Mouse (Mus musculus) liver, embryonic 13.5 days (tissue): ENCODE data around the gene Nfic. TPM values are rescaled to one million over a fixed set of nuclear protein-coding genes. Genes with fewer than 3 reads are reported as not detected.
"Not testable (repeated sequence)": the region's sequence is repeated elsewhere in the genome, so short reads cannot be mapped to it uniquely, and the experiment has no call there.

Experiments used
- ATAC-seq: fragments of 200-750 bp; cut with Nextera tagmentation; 2 replicates; pipeline ENCODE4 v1.8.0; 2017; ENCODE audit warnings: low read depth, mild to moderate bottlenecking, moderate number of reproducible peaks, moderate library complexity
- DNase-seq: peaks from one replicate; pipeline ENCODE4 v3.0.0; 2022
- H3K27ac ChIP-seq: fragments of 300-500 bp; sonication (generic); 2 replicates; pipeline ENCODE4 v1.5.1; 2015; ENCODE audit warnings: moderate library complexity, mild to moderate bottlenecking, inconsistent platforms
- H3K27me3 ChIP-seq: fragments of 300-500 bp; sonication (generic); 2 replicates; pipeline ENCODE4 v1.6.1; 2015; ENCODE audit warnings: mild to moderate bottlenecking, inconsistent platforms
- H3K36me3 ChIP-seq: fragments of 300-500 bp; sonication (generic); 2 replicates; pipeline ENCODE4 v1.6.1; 2015; ENCODE audit warnings: mild to moderate bottlenecking, inconsistent platforms
- H3K4me1 ChIP-seq: fragments of 300-500 bp; sonication (generic); replicated peaks from 2 replicates; pipeline ENCODE4 v1.6.1; 2015; ENCODE audit warnings: inconsistent platforms
- H3K4me2 ChIP-seq: fragments of 300-500 bp; sonication (generic); 2 replicates; pipeline ENCODE4 v1.6.1; 2015; ENCODE audit warnings: inconsistent platforms, mild to moderate bottlenecking, moderate library complexity
- H3K4me3 ChIP-seq: fragments of 300-500 bp; sonication (generic); replicated peaks from 2 replicates; pipeline ENCODE4 v1.5.1; 2015; ENCODE audit warnings: mild to moderate bottlenecking, inconsistent platforms
- H3K9ac ChIP-seq: fragments of 300-500 bp; sonication (generic); 2 replicates; pipeline ENCODE4 v1.6.1; 2015; ENCODE audit warnings: mild to moderate bottlenecking, inconsistent platforms
- H3K9me3 ChIP-seq: fragments of 300-500 bp; sonication (generic); replicated peaks from 2 replicates; pipeline ENCODE4 v1.6.1; 2016; ENCODE audit warnings: inconsistent platforms
- WGBS: fragments of 180-500 bp; shearing (Covaris S2); methylation state at CpG from one replicate; pipeline ENCODE4 v1.1.7; 2015; ENCODE audit not compliant: insufficient replicate concordance; 5-methylcytosine and 5-hydroxymethylcytosine counted together
- polyA plus RNA-seq: library from polyadenylated mRNA; unstranded; fragments of >200 nt; fragmentation: Nextera tagmentation; extraction: Ambion mirVana; gene quantifications from 2 replicates; pipeline ENCODE4 v1.2.1, GENCODE M21; 2015

Nfic gene
- polyA plus RNA-seq, 1 experiment from 2014 or later, result 9.9 TPM

DNA sequence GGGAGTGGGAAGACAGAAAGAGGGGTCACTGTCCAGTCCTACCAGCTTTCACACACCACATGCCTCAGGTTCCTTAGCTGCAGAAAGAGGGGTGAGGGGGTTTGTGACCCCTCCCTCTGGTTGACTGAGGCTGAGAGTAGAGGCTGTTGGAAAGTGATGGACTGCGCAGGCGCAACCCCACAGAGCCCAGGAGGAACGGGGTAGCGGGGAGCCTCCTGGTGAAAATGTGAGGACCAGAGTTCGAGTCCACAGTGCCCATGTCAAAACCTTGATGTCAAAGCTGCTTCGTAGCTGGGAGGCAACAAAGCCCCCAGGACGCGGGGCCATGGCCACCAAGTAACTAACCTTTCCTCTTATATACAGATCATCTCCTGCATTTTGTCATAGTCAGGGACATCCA is 2.2 kb upstream of the Nfic start:
- 70% methylated on average over 8 of the region's 8 CpGs for WGBS

DNA sequence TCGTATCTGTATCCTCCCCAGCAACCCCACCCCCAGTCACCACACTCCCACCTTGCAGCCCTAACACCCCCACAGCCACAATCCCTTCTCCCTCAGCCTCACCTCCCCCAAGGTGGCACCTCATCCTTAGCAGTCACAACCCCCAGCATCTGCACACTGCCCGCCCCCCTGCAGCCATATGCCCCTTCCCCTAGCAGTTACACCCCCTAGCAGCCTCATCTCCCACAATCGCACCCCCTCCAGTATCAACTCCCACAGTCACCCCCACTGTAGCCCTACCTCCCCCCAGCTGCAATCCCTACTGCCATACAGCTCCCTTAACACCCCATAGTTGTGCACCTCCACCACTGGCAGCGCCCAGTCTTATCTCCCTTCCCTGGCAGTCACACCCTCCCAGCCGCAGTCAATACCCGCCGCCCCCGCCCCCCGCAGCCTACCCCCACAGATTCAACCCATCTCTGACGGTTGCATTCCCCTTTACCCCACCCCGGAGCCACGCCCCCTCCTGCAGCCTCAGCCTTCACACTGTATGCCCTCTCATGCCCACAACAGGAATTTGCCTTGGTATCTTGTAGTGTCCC is 1.6 kb upstream of the Nfic start:
- Histone ChIP-seq H3K4me3 (no peak overlapping the region), H3K4me1 (peaks cover 16% of the 10 kb centered on the region), H3K36me3 (no peaks in the 10 kb centered on the region), H3K9ac (no peak overlapping the region), H3K27me3 (peaks cover 100% of the 10 kb centered on the region), H3K27ac (no peak overlapping the region), H3K4me2 (no peak overlapping the region), H3K9me3 (no peaks in the 10 kb centered on the region)
- DNase-seq (no peak), ATAC-seq (peak; percentile 57)
- 19% methylated on average over 12 of the region's 12 CpGs for WGBS

More for the DNA sequence above, 2.2 kb upstream of the Nfic start:
- DNase-seq (no peak), ATAC-seq (no peak)
- Histone ChIP-seq H3K27me3 (peaks cover 100% of the 10 kb centered on the region), H3K9me3 (no peaks in the 10 kb centered on the region), H3K4me2 (no peak overlapping the region), H3K27ac (no peak overlapping the region), H3K9ac (no peak overlapping the region), H3K4me3 (no peak overlapping the region), H3K36me3 (no peaks in the 10 kb centered on the region), H3K4me1 (peaks cover 21% of the 10 kb centered on the region)

DNA sequence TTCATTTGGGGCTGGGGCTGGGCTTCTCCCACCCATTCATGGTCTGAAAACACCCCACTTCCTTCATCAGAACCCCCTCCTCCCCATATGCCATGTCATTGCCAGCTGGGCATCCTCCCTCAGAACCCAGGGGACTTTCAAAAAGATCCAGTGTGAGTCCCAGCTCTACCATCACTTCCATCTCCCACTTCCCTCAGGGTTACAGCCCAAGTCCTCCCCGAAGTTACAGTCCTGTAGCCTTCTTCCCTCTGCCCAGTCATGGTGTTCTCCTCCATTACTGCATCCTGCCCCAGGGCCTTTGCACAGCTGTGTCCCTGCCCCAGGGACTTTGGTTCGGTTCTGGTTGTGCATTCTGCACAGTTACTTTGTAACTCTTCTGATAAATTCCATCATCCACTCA is 1.3 kb downstream of the Nfic start:
- WGBS, result 37% methylated on average over 2 of the region's 2 CpGs
- Histone ChIP-seq H3K27me3 (peaks cover 98% of the 10 kb centered on the region), H3K4me3 (no peak overlapping the region), H3K27ac (no peak overlapping the region), H3K36me3 (no peaks in the 10 kb centered on the region), H3K4me1 (peaks cover 13% of the 10 kb centered on the region), H3K4me2 (no peak overlapping the region), H3K9ac (no peak overlapping the region), H3K9me3 (no peaks in the 10 kb centered on the region)
- no peak for DNase-seq
- no peak for ATAC-seq

DNA sequence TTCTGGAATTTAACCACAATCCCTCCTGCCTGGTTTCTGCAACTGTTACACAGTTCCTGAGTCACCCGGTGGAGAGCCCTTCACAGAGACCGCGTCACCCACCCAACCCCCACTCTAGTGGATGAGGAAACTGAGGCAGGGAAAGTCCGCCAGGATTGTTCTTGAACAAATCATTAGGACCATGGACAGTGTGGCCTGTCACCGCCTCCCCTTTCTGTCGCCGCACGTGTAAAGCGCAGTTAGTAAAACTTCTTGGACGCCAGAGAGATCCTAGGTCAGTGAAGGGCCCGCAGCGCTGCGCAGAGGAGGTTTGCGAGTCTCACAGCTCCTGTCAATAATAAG is 2.5 kb downstream of the Nfic start:
- Histone ChIP-seq H3K9me3 (no peaks in the 10 kb centered on the region), H3K27ac (no peak overlapping the region), H3K4me1 (peaks cover 13% of the 10 kb centered on the region), H3K4me3 (no peak overlapping the region), H3K27me3 (peaks cover 95% of the 10 kb centered on the region), H3K36me3 (no peaks in the 10 kb centered on the region), H3K9ac (no peak overlapping the region), H3K4me2 (no peak overlapping the region)
- WGBS, result 3% methylated on average over 14 of the region's 14 CpGs
- no peak for ATAC-seq
- no peak for DNase-seq

GRCm38 (mm10) chr10:81452237-81452946 is 3.0 kb downstream of the Nfic start:
- Histone ChIP-seq H3K4me3 (no peak overlapping the region), H3K36me3 (no peaks in the 10 kb centered on the region), H3K27me3 (peaks cover 90% of the 10 kb centered on the region), H3K9ac (no peak overlapping the region), H3K4me1 (peaks cover 10% of the 10 kb centered on the region), H3K9me3 (no peaks in the 10 kb centered on the region), H3K4me2 (no peak overlapping the region), H3K27ac (no peak overlapping the region)
- DNase-seq, result no peak
- no peak for ATAC-seq
- WGBS, result 7% methylated on average over 36 of the region's 36 CpGs

DNA sequence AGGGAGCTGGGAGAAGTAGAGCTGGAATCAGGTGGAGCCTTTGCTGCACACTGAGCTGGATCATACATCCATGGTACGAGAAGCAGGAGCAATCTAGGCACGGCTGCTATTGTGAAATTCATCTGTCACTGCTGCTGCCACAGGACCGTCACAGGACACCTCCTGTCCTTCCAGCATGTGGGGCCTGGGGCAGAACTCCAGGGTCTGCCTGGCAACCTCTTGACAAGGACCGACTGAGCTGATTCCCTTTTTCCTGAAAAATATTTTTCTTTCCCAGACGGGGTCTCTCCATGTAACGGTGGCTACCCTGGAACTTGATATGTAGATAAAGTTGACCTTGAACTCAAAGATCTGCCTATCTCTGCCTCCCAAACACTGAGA is 4.1 kb downstream of the Nfic start:
- peaks cover 80% of the 10 kb centered on the region for H3K27me3 ChIP-seq
- H3K36me3 ChIP-seq, result no peaks in the 10 kb centered on the region
- WGBS, result 45% methylated on average over 6 of the region's 6 CpGs
- no peak overlapping the region for H3K4me2 ChIP-seq
- H3K9ac ChIP-seq, result no peak overlapping the region
- H3K9me3 ChIP-seq, result no peaks in the 10 kb centered on the region
- ATAC-seq (no peak), DNase-seq (no peak)
- no peak overlapping the region for H3K4me3 ChIP-seq
- H3K4me1 ChIP-seq, result no peaks in the 10 kb centered on the region
- no peak overlapping the region for H3K27ac ChIP-seq

DNA sequence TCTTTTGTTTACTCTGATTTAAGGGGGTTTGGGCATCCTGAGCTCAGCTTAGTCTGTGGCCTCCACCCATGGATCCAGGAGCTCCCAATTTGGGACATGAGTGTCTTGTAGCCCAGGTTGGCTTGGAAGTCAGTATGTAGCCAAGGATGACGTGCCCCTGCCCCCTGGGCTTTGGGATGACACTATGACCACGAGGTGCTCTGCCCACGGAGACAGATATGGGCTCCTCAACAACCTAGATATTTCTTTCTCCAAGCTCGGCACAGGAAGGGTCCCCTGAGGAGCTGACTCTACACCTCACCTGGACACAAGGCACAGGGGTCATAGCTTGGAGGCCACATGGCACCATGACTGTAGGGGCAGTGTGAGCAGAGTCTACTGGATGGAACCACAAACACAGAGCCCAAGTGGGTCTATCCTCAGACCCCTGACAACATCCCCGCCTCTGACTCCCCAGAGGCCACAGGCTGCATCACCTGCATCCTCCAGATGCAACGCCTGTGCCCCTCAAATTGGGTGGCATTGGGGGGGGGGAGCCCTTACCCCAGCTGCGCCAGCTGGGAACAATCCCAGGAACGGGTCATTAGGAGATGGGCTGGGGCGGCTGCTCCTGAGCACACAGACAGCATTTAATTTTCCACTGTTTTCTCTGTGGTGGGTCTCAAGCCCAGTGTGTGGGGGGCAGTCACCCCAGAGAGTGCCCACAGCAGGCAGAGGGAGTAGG is 4.6 kb downstream of the Nfic start:
- WGBS, result 44% methylated on average over 9 of the region's 9 CpGs
- Histone ChIP-seq H3K9me3 (no peaks in the 10 kb centered on the region), H3K27me3 (peaks cover 74% of the 10 kb centered on the region), H3K36me3 (no peaks in the 10 kb centered on the region), H3K4me3 (no peak overlapping the region), H3K4me2 (no peak overlapping the region), H3K27ac (no peak overlapping the region), H3K9ac (no peak overlapping the region), H3K4me1 (no peaks in the 10 kb centered on the region)
- DNase-seq, result no peak
- ATAC-seq, result no peak

GRCm38 (mm10) chr10:81450140-81450539 is 5.3 kb downstream of the Nfic start:
- no peak overlapping the region for H3K4me2 ChIP-seq
- ATAC-seq, result peak; percentile 65; the same call in 1 of the 2 replicates
- under 1% methylated on average over 7 of the region's 7 CpGs for WGBS

DNA sequence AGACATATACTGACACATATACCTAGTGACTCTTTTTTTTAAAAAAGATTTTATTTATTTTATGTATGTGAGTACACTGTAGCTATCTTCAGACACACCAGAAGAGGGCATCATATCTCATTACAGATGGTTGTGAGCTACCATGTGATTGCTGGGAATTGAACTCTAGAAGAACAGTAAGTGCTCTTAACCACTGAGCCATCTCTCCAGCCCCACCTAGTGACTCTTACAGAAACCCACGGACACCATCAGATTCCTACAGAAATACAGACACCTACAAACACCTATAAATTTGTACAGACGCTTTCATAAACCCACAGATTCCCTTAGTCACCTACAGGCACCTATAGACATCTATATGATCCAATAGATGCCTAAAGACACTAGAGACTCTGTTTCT is 9.9 kb downstream of the Nfic start:
- not testable (repeated sequence) for H3K9me3 ChIP-seq, H3K4me3 ChIP-seq, ATAC-seq, H3K9ac ChIP-seq, H3K4me2 ChIP-seq, H3K27ac ChIP-seq, H3K36me3 ChIP-seq, DNase-seq, H3K4me1 ChIP-seq
- 20% methylated on average over 2 of the region's 2 CpGs for WGBS
- peaks cover 30% of the 10 kb centered on the region for H3K27me3 ChIP-seq

More at GRCm38 (mm10) chr10:81450140-81450539, 5.3 kb downstream of the Nfic start:
- no peak overlapping the region for H3K4me3 ChIP-seq
- peaks cover 69% of the 10 kb centered on the region for H3K27me3 ChIP-seq
- no peaks in the 10 kb centered on the region for H3K36me3 ChIP-seq
- no peaks in the 10 kb centered on the region for H3K9me3 ChIP-seq
- H3K27ac ChIP-seq, result no peak overlapping the region
- H3K4me1 ChIP-seq, result no peaks in the 10 kb centered on the region
- H3K9ac ChIP-seq, result no peak overlapping the region
- DNase-seq, result peak; percentile 68

DNA sequence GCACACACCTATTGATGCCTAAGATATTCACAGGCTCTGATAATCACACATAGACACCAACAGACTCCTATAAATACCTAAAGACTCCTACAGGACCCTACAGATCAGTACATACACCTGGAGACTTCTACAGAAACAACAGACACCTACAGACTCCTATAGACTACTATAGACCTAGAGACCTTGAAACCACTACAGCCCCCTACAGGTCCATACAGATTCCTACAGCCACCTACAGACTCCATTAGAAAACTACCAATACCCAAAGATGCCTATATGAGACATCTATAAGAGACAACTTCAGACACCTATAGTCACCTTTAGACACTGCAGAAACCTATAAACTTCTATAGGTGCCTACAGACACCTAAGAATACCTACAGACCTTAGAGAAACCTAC is 14.4 kb downstream of the Nfic start:
- ATAC-seq (no peak), DNase-seq (no peak)
- Histone ChIP-seq H3K9ac (no peak overlapping the region), H3K9me3 (no peaks in the 10 kb centered on the region), H3K4me2 (no peak overlapping the region), H3K36me3 (no peaks in the 10 kb centered on the region), H3K27ac (no peak overlapping the region), H3K4me1 (no peaks in the 10 kb centered on the region), H3K27me3 (peaks cover 12% of the 10 kb centered on the region; the same call in 1 of the 2 replicates), H3K4me3 (no peak overlapping the region)

DNA sequence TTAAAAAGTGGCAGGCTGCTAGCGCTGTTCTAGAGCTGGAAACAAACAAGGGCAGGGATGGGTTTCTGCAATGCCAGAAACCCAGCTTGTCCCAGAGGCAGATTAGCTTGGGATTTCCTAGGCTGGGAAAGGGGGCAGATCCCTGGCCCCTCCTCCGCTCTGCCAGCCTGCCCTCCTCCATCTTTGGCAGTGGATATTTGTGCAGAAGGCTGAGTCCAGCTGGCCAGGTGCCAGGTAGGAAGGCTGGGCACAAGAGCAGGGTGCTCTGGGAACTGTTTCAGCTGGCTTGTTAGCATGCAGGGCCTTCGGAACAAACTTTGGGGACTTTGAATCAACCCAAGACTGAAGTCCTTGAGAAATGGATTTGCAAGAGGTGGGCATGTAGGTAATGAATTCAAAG is 20.0 kb downstream of the Nfic start:
- Histone ChIP-seq H3K9me3 (no peaks in the 10 kb centered on the region), H3K4me1 (peaks cover 41% of the 10 kb centered on the region), H3K9ac (no peak overlapping the region), H3K27me3 (peaks cover 29% of the 10 kb centered on the region), H3K27ac (no peak overlapping the region), H3K4me3 (no peak overlapping the region), H3K4me2 (no peak overlapping the region), H3K36me3 (no peaks in the 10 kb centered on the region)
- WGBS, result 64% methylated on average over 3 of the region's 3 CpGs
- DNase-seq, result no peak
- ATAC-seq, result no peak
